Mouse (Mus musculus) neural tube, embryonic 11.5 days (tissue): ENCODE measurements around the gene Gp9. TPM values are rescaled to one million over a fixed set of nuclear protein-coding genes. Genes with fewer than 3 reads are reported as not detected.

ENCODE experiments used
- ATAC-seq: fragments of 200-750 bp; cut with Nextera tagmentation; 2 replicates; pipeline ENCODE4 v1.8.0; 2017; ENCODE audit warnings: moderate number of reproducible peaks, mild to moderate bottlenecking, moderate TSS enrichment, moderate library complexity; ENCODE audit not compliant: insufficient read depth, low FRiP score, low TSS enrichment
- DNase-seq: peaks from one replicate; pipeline ENCODE4 v3.0.0-alpha.2; 2015; ENCODE audit warnings: low spot score
- H3K27ac ChIP-seq: fragments of 300-500 bp; sonication (generic); 2 replicates; pipeline ENCODE4 v1.5.1; 2014; ENCODE audit warnings: low read depth, mild to moderate bottlenecking, low read length
- H3K27me3 ChIP-seq: fragments of 300-500 bp; sonication (generic); 2 replicates; pipeline ENCODE4 v1.6.1; 2014; ENCODE audit warnings: mild to moderate bottlenecking, low read length, mixed read lengths; ENCODE audit not compliant: control insufficient read depth, insufficient read depth
- H3K36me3 ChIP-seq: fragments of 300-500 bp; sonication (generic); 2 replicates; pipeline ENCODE4 v1.6.1; 2014; ENCODE audit warnings: mild to moderate bottlenecking, low read length, moderate library complexity, mixed read lengths; ENCODE audit not compliant: control insufficient read depth, insufficient read depth
- H3K4me1 ChIP-seq: fragments of 300-500 bp; sonication (generic); 2 replicates; pipeline ENCODE4 v1.6.1; 2014; ENCODE audit warnings: low read length, mixed read lengths; ENCODE audit not compliant: control insufficient read depth, insufficient read depth
- H3K4me2 ChIP-seq: fragments of 300-500 bp; sonication (generic); 2 replicates; pipeline ENCODE4 v1.6.1; 2014; ENCODE audit warnings: low read depth, mild to moderate bottlenecking, moderate library complexity
- H3K4me3 ChIP-seq: fragments of 300-500 bp; sonication (generic); 2 replicates; pipeline ENCODE4 v1.5.1; 2014; ENCODE audit warnings: low read depth, low read length
- H3K9ac ChIP-seq: fragments of 300-500 bp; sonication (generic); 2 replicates; pipeline ENCODE4 v1.6.1; 2014; ENCODE audit warnings: mild to moderate bottlenecking, low read length
- H3K9me3 ChIP-seq: fragments of 300-500 bp; sonication (generic); 2 replicates; pipeline ENCODE4 v1.6.1; 2016; ENCODE audit warnings: low read length; ENCODE audit not compliant: control insufficient read depth
- WGBS: fragments of 180-500 bp; shearing (Covaris S2); extraction: QIAGEN DNeasy Blood & Tissue Kit; methylation state at CpG from one replicate; pipeline ENCODE4 v1.1.7; 2014; 5-methylcytosine and 5-hydroxymethylcytosine counted together
- polyA plus RNA-seq: library from polyadenylated mRNA; unstranded; fragments of >200 nt; fragmentation: Nextera tagmentation; extraction: Ambion mirVana; gene quantifications from 2 replicates; pipeline ENCODE4 v1.2.1, GENCODE M21; 2014

Gp9 gene
- polyA plus RNA-seq, 1 experiment from 2014 or later = 2.6 TPM

DNA sequence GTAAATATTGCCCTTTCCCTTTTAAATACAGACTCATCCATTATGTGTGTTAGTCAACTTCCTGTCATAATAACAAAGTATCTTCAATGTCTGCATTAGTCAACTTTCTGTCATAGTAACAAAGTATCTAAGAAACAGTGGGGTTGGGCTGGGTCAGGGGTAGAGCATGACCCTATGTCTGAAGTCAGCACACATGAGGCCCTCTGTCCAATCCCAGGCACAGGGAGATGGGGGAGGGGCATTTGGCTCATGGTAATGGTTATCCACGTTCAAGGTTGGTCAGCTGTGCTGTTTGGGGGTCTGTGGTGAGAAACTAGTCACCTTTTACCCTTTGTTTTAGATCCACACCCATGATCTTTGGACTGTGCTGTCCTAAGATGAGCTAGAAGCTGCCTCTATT, 32.6 kb upstream of the Gp9 start:
- Histone ChIP-seq H3K36me3 (no peaks in the 10 kb centered on the region), H3K4me2 (no peak overlapping the region)
- WGBS = 25% methylated on average over 1 of the region's 1 CpGs

DNA sequence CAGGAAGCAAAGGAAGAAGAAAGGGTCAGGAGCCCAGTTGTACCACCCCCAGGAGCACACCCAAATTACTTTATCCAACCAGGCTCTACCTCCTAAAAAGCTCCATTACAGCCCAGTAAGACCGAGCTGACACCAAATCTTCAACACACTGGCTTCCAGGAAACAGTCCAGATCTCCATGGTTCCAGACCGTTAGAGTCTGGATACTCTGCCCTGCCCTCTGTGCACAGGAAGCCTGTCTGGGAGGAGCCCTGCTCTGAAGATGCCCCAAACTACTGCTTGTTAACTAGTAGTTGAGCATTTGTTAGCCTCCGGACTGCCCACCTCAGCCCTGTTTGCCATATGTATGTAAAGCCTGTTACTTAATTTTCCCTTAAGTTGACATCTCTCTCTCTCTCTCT, 31.8 kb upstream of the Gp9 start:
- 73% methylated on average over 3 of the region's 3 CpGs for WGBS
- DNase-seq (no peak), ATAC-seq (no peak)
- no peak overlapping the region for H3K4me3 ChIP-seq
- no peaks in the 10 kb centered on the region for H3K9me3 ChIP-seq
- H3K9ac ChIP-seq = no peak overlapping the region
- H3K27me3 ChIP-seq = no peaks in the 10 kb centered on the region
- no peak overlapping the region for H3K4me2 ChIP-seq
- no peaks in the 10 kb centered on the region for H3K4me1 ChIP-seq
- no peak overlapping the region for H3K27ac ChIP-seq
- H3K36me3 ChIP-seq = no peaks in the 10 kb centered on the region

More for the DNA sequence above, 32.6 kb upstream of the Gp9 start:
- Histone ChIP-seq H3K27ac (no peak overlapping the region), H3K9ac (no peak overlapping the region), H3K9me3 (no peaks in the 10 kb centered on the region), H3K4me1 (no peaks in the 10 kb centered on the region), H3K4me3 (no peak overlapping the region), H3K27me3 (no peaks in the 10 kb centered on the region)
- ATAC-seq = no peak
- no peak for DNase-seq

DNA sequence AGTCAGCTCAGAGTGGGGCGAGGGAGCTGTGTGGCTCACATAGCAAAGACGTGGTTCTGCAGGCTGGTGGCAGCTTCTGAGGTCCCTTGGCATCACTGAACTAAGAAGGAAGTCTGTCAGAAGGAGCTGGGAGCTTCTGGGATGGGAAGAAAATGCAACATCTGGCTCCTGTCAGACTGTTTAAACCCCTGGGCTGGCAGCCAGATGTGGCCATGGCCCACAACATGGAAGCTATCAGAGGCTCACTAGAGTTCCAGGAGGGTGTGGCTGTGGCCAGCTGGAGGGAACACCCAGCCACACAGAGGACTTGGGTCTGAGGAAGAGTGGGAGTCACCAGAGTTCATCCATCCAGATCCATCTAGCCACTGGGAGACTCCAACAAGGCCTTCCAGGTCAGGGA, 31.0 kb upstream of the Gp9 start:
- 82% methylated on average over 2 of the region's 2 CpGs for WGBS
- no peak overlapping the region for H3K4me3 ChIP-seq
- DNase-seq = no peak
- H3K36me3 ChIP-seq = no peaks in the 10 kb centered on the region
- no peak overlapping the region for H3K27ac ChIP-seq
- H3K27me3 ChIP-seq = no peaks in the 10 kb centered on the region
- ATAC-seq = no peak
- no peak overlapping the region for H3K4me2 ChIP-seq
- no peaks in the 10 kb centered on the region for H3K4me1 ChIP-seq
- H3K9ac ChIP-seq = no peak overlapping the region
- H3K9me3 ChIP-seq = no peaks in the 10 kb centered on the region

DNA sequence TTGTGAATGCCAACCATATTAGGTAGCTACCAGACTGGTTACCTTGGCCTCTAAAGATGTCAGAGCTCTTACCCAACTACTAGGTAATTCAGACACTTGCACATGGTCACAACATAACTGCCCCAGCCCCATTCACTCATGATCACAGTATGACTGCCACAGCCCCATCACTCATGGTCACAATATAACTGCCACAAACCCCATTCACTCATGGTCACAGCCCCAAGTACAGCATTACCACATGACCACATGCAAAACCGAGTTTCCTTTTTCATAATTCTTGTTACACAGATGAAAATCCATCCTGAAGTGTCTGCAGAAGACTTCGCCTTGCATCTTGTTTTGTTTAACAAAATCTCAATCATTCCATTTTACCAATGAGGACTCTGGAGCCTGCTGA, 29.8 kb upstream of the Gp9 start:
- Histone ChIP-seq H3K4me2 (no peak overlapping the region), H3K36me3 (no peaks in the 10 kb centered on the region), H3K4me3 (no peak overlapping the region), H3K9me3 (no peaks in the 10 kb centered on the region), H3K4me1 (no peaks in the 10 kb centered on the region), H3K27ac (no peak overlapping the region), H3K9ac (no peak overlapping the region), H3K27me3 (no peaks in the 10 kb centered on the region)
- DNase-seq = no peak
- WGBS = 86% methylated on average over 2 of the region's 2 CpGs
- ATAC-seq = no peak

DNA sequence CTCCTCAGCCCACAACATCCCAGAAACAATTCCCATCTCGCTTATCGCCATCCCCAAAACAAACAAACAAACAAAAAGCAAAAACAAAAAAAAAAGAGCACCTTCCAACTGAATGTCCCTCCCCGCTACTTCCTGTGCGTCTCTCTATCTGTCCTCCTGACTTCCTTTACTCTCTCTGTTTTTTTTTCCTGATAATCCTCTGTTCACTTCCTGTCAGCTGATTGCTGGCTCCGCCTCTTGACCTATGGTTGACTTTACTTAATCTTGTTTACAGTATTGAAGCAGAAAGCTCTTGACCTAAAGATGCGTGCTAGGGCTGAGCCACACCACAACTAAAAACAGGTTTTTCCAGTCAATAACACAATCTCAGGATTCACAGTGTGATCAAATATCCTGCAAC, 29.3 kb upstream of the Gp9 start:
- ATAC-seq = no peak
- Histone ChIP-seq H3K27ac (no peak overlapping the region), H3K27me3 (no peaks in the 10 kb centered on the region), H3K4me2 (no peak overlapping the region), H3K9me3 (no peaks in the 10 kb centered on the region), H3K4me3 (no peak overlapping the region), H3K9ac (no peak overlapping the region), H3K36me3 (no peaks in the 10 kb centered on the region), H3K4me1 (no peaks in the 10 kb centered on the region)
- WGBS = 89% methylated on average over 6 of the region's 6 CpGs
- DNase-seq = no peak

DNA sequence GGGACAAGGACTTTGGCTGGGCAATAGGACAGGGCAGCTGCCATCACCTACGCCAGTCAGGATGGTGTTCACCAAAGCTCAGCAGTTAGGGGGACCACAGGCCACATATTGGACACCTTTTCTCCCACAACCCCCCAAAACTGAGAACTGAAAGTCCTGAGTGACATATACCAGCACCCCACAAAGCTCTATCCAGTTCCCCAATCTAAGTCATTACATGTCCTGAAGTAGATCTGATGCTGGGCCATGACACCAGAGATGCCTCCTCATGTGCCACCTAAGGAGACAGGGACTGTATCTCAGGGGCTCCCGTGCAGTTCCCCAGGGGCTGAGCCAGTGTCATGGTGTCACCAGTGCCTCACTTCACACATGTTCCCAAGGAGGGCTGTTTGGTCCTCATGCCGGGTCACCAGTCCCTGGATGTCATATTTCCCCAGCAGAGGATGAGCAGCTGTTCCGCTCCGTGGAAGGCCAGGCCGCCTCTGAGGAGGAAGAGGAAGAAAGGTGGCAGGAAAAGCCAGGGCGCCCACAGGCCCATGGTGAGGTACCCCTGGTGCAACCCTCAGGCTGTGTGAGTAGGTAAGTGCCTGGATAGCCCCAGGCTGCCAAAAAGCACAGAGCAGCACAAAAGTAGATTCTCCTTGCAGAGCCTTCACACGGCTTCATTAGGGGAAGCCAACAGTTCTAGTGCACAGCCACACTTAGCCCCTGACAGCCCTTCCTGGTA, 27.5 kb upstream of the Gp9 start:
- no peaks in the 10 kb centered on the region for H3K4me1 ChIP-seq

DNA sequence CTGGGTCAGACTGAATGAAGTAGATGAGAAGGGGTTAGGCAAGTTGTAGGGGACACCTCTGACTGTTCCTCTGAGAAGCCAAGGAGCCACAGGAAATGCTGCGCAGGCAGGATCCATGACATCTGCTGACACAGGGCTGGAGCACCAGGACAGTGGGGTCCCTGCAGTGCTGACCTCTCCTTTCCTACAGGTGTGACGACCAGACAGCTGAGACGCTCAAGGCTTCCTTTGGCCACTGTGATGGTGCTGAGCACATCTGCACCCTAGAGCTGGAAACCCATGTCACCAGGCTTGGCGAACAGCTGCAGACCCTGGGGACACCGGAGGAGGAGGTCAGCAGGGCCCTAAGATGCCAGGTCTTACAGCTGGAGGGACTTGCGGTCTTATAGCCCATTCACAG, 26.3 kb upstream of the Gp9 start:
- Histone ChIP-seq H3K4me2 (no peak overlapping the region), H3K4me1 (no peaks in the 10 kb centered on the region), H3K4me3 (no peak overlapping the region), H3K9ac (no peak overlapping the region), H3K27me3 (no peaks in the 10 kb centered on the region), H3K36me3 (peaks cover 4% of the 10 kb centered on the region; the same call in 1 of the 2 replicates), H3K27ac (no peak overlapping the region), H3K9me3 (no peaks in the 10 kb centered on the region)
- ATAC-seq (no peak), DNase-seq (no peak)
- 88% methylated on average over 6 of the region's 6 CpGs for WGBS

More for the DNA sequence above, 27.5 kb upstream of the Gp9 start:
- Histone ChIP-seq H3K4me2 (no peak overlapping the region), H3K27me3 (no peaks in the 10 kb centered on the region), H3K4me3 (no peak overlapping the region), H3K27ac (no peak overlapping the region), H3K9me3 (no peaks in the 10 kb centered on the region), H3K36me3 (no peaks in the 10 kb centered on the region), H3K9ac (no peak overlapping the region)
- WGBS = 90% methylated on average over 8 of the region's 8 CpGs
- ATAC-seq (no peak), DNase-seq (no peak)

DNA sequence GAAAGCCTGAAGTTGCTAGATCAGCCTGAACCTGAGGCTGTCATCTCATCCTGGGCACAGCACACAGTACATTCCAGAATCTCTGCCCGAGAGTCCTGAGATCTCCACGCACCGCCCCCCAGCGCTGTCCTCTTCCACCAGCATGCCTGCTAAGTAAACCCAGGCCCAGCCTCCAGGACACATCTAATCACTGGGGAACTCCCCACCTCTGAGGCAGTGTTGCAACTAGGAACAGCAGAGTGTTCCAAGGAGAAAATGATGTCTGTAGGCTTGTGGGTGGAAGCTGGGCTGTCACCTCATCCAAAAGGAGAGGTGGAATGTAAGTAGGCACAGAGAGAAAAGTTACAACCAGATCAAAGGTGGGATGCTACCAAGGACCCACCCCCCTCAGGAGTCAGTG, 22.7 kb upstream of the Gp9 start:
- Histone ChIP-seq H3K4me2 (no peak overlapping the region), H3K4me3 (no peak overlapping the region), H3K4me1 (no peaks in the 10 kb centered on the region), H3K9me3 (no peaks in the 10 kb centered on the region), H3K9ac (no peak overlapping the region), H3K27me3 (no peaks in the 10 kb centered on the region), H3K27ac (no peak overlapping the region), H3K36me3 (peaks cover 4% of the 10 kb centered on the region; the same call in 1 of the 2 replicates)
- DNase-seq = no peak
- ATAC-seq = no peak
- 97% methylated on average over 4 of the region's 4 CpGs for WGBS

DNA sequence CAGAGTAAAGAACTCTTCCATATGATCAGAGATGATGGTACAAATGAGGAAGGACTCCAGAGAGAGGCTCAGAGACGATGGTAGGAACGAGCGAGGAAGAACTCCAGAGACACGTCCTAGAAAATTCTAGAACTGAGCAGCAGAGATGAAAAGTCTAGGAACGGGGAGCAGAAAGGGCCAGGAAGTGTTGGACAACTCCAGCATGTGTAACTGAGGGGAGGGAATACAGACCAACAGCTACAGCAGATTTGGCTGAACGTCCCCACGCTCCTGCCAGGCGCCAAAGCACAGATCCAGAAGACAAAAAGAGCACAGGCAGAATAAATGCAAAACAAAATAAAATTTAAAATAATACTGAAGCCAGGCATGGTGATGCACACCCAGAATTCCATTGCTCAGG, 21.0 kb upstream of the Gp9 start:
- H3K4me3 ChIP-seq = no peak overlapping the region
- WGBS = 87% methylated on average over 8 of the region's 8 CpGs
- H3K9ac ChIP-seq = no peak overlapping the region
- H3K27ac ChIP-seq = no peak overlapping the region
- H3K4me2 ChIP-seq = no peak overlapping the region
- ATAC-seq (no peak), DNase-seq (no peak)
- no peaks in the 10 kb centered on the region for H3K9me3 ChIP-seq
- H3K4me1 ChIP-seq = no peaks in the 10 kb centered on the region
- H3K36me3 ChIP-seq = peaks cover 4% of the 10 kb centered on the region; the same call in 1 of the 2 replicates
- no peaks in the 10 kb centered on the region for H3K27me3 ChIP-seq
